Mouse (Mus musculus) hindbrain, embryonic 16.5 days (tissue): ENCODE measurements around the gene Hesx1. TPM values are rescaled to one million over a fixed set of nuclear protein-coding genes. Genes with fewer than 3 reads are reported as not detected.
"Not testable (repeated sequence)": the region's sequence is repeated elsewhere in the genome, so short reads cannot be mapped to it uniquely, and the experiment has no call there.

Experiments
- ATAC-seq: fragments of 200-750 bp; cut with Nextera tagmentation; 2 replicates; pipeline ENCODE4 v1.8.0; 2017; ENCODE audit warnings: moderate TSS enrichment, moderate library complexity
- H3K27ac ChIP-seq: fragments of 300-500 bp; sonication (generic); 2 replicates; pipeline ENCODE4 v1.5.1; 2014; ENCODE audit warnings: low read depth, mild to moderate bottlenecking, control low read depth, low read length, moderate library complexity
- H3K27me3 ChIP-seq: fragments of 300-500 bp; sonication (generic); replicated peaks from 2 replicates; pipeline ENCODE4 v1.6.1; 2014; ENCODE audit warnings: low read length; ENCODE audit not compliant: control insufficient read depth, insufficient read depth
- H3K36me3 ChIP-seq: fragments of 300-500 bp; sonication (generic); 2 replicates; pipeline ENCODE4 v1.6.1; 2014; ENCODE audit warnings: mild to moderate bottlenecking, low read length, moderate library complexity, mixed read lengths; ENCODE audit not compliant: control insufficient read depth, insufficient read depth
- H3K4me1 ChIP-seq: fragments of 300-500 bp; sonication (generic); 2 replicates; pipeline ENCODE4 v1.6.1; 2014; ENCODE audit warnings: low read depth, low read length; ENCODE audit not compliant: control insufficient read depth, insufficient read depth
- H3K4me2 ChIP-seq: fragments of 300-500 bp; sonication (generic); 2 replicates; pipeline ENCODE4 v1.6.1; 2014; ENCODE audit warnings: mild to moderate bottlenecking, low read length, control low read depth, moderate library complexity
- H3K4me3 ChIP-seq: fragments of 300-500 bp; sonication (generic); 2 replicates; pipeline ENCODE4 v1.5.1; 2014; ENCODE audit warnings: mild to moderate bottlenecking, low read length, control low read depth, moderate library complexity
- H3K9ac ChIP-seq: fragments of 300-500 bp; sonication (generic); 2 replicates; pipeline ENCODE4 v1.6.1; 2014; ENCODE audit warnings: low read depth, mild to moderate bottlenecking, control low read depth, low read length, moderate library complexity
- H3K9me3 ChIP-seq: fragments of 300-500 bp; sonication (generic); 2 replicates; pipeline ENCODE4 v1.6.1; 2014; ENCODE audit warnings: mild to moderate bottlenecking, low read length, moderate library complexity; ENCODE audit not compliant: control insufficient read depth
- WGBS: fragments of 180-500 bp; shearing (Covaris S2); extraction: QIAGEN DNeasy Blood & Tissue Kit; methylation state at CpG from one replicate; pipeline ENCODE4 v1.1.7; 2014; 5-methylcytosine and 5-hydroxymethylcytosine counted together
- polyA plus RNA-seq: library from polyadenylated mRNA; unstranded; fragments of >200 nt; fragmentation: Nextera tagmentation; extraction: Ambion mirVana; gene quantifications from 2 replicates; pipeline ENCODE4 v1.2.1, GENCODE M21; 2015

Hesx1 gene
- polyA plus RNA-seq = 0.32 and 0.48 TPM in 2 replicates

- ATAC-seq = peak; percentile 54; the same call in 1 of the 2 replicates
Measured at GRCm38 (mm10) chr14:26994211-26994741, at the start of gene Hesx1. Hesx1 (plus strand) TSS chr14:26994416.

GRCm38 (mm10) chr14:26956139-26956538, 38.1 kb upstream of the Hesx1 start:
- WGBS = 54% methylated on average over 2 of the region's 2 CpGs
- not testable (repeated sequence) for ATAC-seq, H3K9ac ChIP-seq, H3K27ac ChIP-seq, H3K4me2 ChIP-seq, H3K4me1 ChIP-seq, H3K36me3 ChIP-seq, H3K27me3 ChIP-seq, H3K4me3 ChIP-seq, H3K9me3 ChIP-seq

More at GRCm38 (mm10) chr14:26994211-26994741, at the start of gene Hesx1:
- H3K4me1 ChIP-seq = peaks cover 3% of the 10 kb centered on the region; the same call in 1 of the 2 replicates
- H3K36me3 ChIP-seq = no peaks in the 10 kb centered on the region
- no peak within 1 kb of the TSS; the same call in 1 of the 2 replicates for H3K27ac ChIP-seq
- peak within 1 kb of the TSS; percentile 58 for H3K4me2 ChIP-seq
- H3K27me3 ChIP-seq = no peaks in the 10 kb centered on the region
- H3K4me3 ChIP-seq = peak within 1 kb of the TSS; percentile 35
- WGBS = 8% methylated on average over 16 of the region's 16 CpGs
- H3K9ac ChIP-seq = peak within 1 kb of the TSS; percentile 9; the same call in 1 of the 2 replicates
- H3K9me3 ChIP-seq = no peaks in the 10 kb centered on the region

GRCm38 (mm10) chr14:26960518-26960917, 33.7 kb upstream of the Hesx1 start:
- no peaks in the 10 kb centered on the region for H3K9me3 ChIP-seq
- no peak for ATAC-seq
- WGBS = 91% methylated on average over 1 of the region's 1 CpGs
- no peak overlapping the region for H3K27ac ChIP-seq
- no peak overlapping the region for H3K4me3 ChIP-seq
- peaks cover 8% of the 10 kb centered on the region; the same call in 1 of the 2 replicates for H3K36me3 ChIP-seq
- no peaks in the 10 kb centered on the region for H3K27me3 ChIP-seq
- no peak overlapping the region for H3K9ac ChIP-seq
- no peak overlapping the region for H3K4me2 ChIP-seq
- no peaks in the 10 kb centered on the region for H3K4me1 ChIP-seq

GRCm38 (mm10) chr14:26969164-26969563, 25.1 kb upstream of the Hesx1 start:
- 77% methylated on average over 3 of the region's 3 CpGs for WGBS
- ATAC-seq = no peak
- no peak overlapping the region for H3K27ac ChIP-seq

GRCm38 (mm10) chr14:26969856-26970407, 24.3 kb upstream of the Hesx1 start:
- H3K4me2 ChIP-seq = peak overlapping the region; percentile 65
- no peaks in the 10 kb centered on the region for H3K27me3 ChIP-seq
- H3K36me3 ChIP-seq = no peaks in the 10 kb centered on the region
- H3K9me3 ChIP-seq = no peaks in the 10 kb centered on the region
- ATAC-seq = peak; percentile 48
- WGBS = under 1% methylated on average over 57 of the region's 62 CpGs
- peaks cover 13% of the 10 kb centered on the region for H3K4me1 ChIP-seq
- H3K9ac ChIP-seq = peak overlapping the region; percentile 95
- peak overlapping the region; percentile 96 for H3K27ac ChIP-seq
- H3K4me3 ChIP-seq = peak overlapping the region; percentile 99

More at GRCm38 (mm10) chr14:26969164-26969563, 25.1 kb upstream of the Hesx1 start:
- peak overlapping the region; percentile 99 for H3K4me3 ChIP-seq
- peak overlapping the region; percentile 65 for H3K4me2 ChIP-seq
- H3K27me3 ChIP-seq = no peaks in the 10 kb centered on the region
- peaks cover 13% of the 10 kb centered on the region for H3K4me1 ChIP-seq
- H3K9me3 ChIP-seq = no peaks in the 10 kb centered on the region
- peak overlapping the region; percentile 95 for H3K9ac ChIP-seq
- H3K36me3 ChIP-seq = no peaks in the 10 kb centered on the region

GRCm38 (mm10) chr14:26970439-26970932, 23.7 kb upstream of the Hesx1 start:
- Histone ChIP-seq H3K27ac (peak overlapping the region; percentile 96), H3K27me3 (no peaks in the 10 kb centered on the region), H3K9ac (peak overlapping the region; percentile 95), H3K4me1 (peaks cover 13% of the 10 kb centered on the region), H3K36me3 (no peaks in the 10 kb centered on the region), H3K4me3 (peak overlapping the region; percentile 99), H3K9me3 (no peaks in the 10 kb centered on the region), H3K4me2 (peak overlapping the region; percentile 65)
- peak; percentile 99 for ATAC-seq
- WGBS = under 1% methylated on average over 41 of the region's 53 CpGs

- peak within 1 kb of the TSS; percentile 99 for H3K4me3 ChIP-seq
- peak within 1 kb of the TSS; percentile 95 for H3K9ac ChIP-seq
- WGBS = 42% methylated on average over 10 of the region's 10 CpGs
- no peaks in the 10 kb centered on the region for H3K36me3 ChIP-seq
- H3K4me1 ChIP-seq = peaks cover 14% of the 10 kb centered on the region
- no peaks in the 10 kb centered on the region for H3K27me3 ChIP-seq
- H3K4me2 ChIP-seq = peak within 1 kb of the TSS; percentile 65
- ATAC-seq = no peak
- H3K27ac ChIP-seq = peak within 1 kb of the TSS; percentile 96
- no peaks in the 10 kb centered on the region for H3K9me3 ChIP-seq
Measured at GRCm38 (mm10) chr14:26971106-26971789, 23.0 kb upstream of the Hesx1 start, which contains the start of gene Appl1. Appl1 (minus strand) TSS chr14:26971232.

GRCm38 (mm10) chr14:26973089-26973488, 21.1 kb upstream of the Hesx1 start:
- Histone ChIP-seq H3K9me3 (no peaks in the 10 kb centered on the region), H3K36me3 (no peaks in the 10 kb centered on the region), H3K27me3 (no peaks in the 10 kb centered on the region), H3K4me2 (no peak overlapping the region), H3K4me3 (no peak overlapping the region), H3K9ac (no peak overlapping the region), H3K27ac (no peak overlapping the region), H3K4me1 (peaks cover 21% of the 10 kb centered on the region)
- ATAC-seq = no peak
- 86% methylated on average over 2 of the region's 2 CpGs for WGBS

- no peak overlapping the region for H3K9ac ChIP-seq
- ATAC-seq = no peak
- no peak overlapping the region for H3K4me2 ChIP-seq
- no peaks in the 10 kb centered on the region for H3K27me3 ChIP-seq
- peaks cover 12% of the 10 kb centered on the region for H3K4me1 ChIP-seq
- no peaks in the 10 kb centered on the region for H3K9me3 ChIP-seq
- H3K4me3 ChIP-seq = no peak overlapping the region
- H3K36me3 ChIP-seq = no peaks in the 10 kb centered on the region
- no peak overlapping the region for H3K27ac ChIP-seq
- WGBS = 62% methylated on average over 3 of the region's 3 CpGs
Measured at GRCm38 (mm10) chr14:26975490-26975889, 18.7 kb upstream of the Hesx1 start.
